Mouse (Mus musculus): ENCODE data around the gene Slc25a34.
A peak's percentile ranks its signal among the peaks of the same experiment; 100 is the strongest.

Slc25a34 gene

GRCm38 (mm10) chr4:141643118-141643855 lies 19.7 kb upstream of the Slc25a34 start:
- DNase-seq (ENCODE audit: low spot score): peak; percentile 93

- no peak for DNase-seq (ENCODE audit: low spot score)
Observed at GRCm38 (mm10) chr4:141641961-141642811, 18.6 kb upstream of the Slc25a34 start.

GRCm38 (mm10) chr4:141641353-141641771 lies 17.7 kb upstream of the Slc25a34 start:
- DNase-seq (ENCODE audit: low spot score): no peak

GRCm38 (mm10) chr4:141639474-141639873 lies 15.9 kb upstream of the Slc25a34 start:
- DNase-seq (ENCODE audit: low spot score): no peak

- no peak for DNase-seq (ENCODE audit: low spot score)
Observed at GRCm38 (mm10) chr4:141636693-141637092, 13.1 kb upstream of the Slc25a34 start.

GRCm38 (mm10) chr4:141635991-141636390 lies 12.4 kb upstream of the Slc25a34 start:
- no peak for DNase-seq (ENCODE audit: low spot score)

- DNase-seq (ENCODE audit: low spot score): no peak
Observed at GRCm38 (mm10) chr4:141632111-141632873, 8.7 kb upstream of the Slc25a34 start.

GRCm38 (mm10) chr4:141631250-141631649 lies 7.6 kb upstream of the Slc25a34 start:
- no peak for DNase-seq (ENCODE audit: low spot score)

- no peak for DNase-seq (ENCODE audit: low spot score)
Observed at GRCm38 (mm10) chr4:141630021-141630420, 6.4 kb upstream of the Slc25a34 start.

GRCm38 (mm10) chr4:141628661-141629060 lies 5.0 kb upstream of the Slc25a34 start:
- no peak for DNase-seq (ENCODE audit: low spot score)

GRCm38 (mm10) chr4:141627502-141627901 lies 3.9 kb upstream of the Slc25a34 start:
- DNase-seq (ENCODE audit: low spot score): no peak

- DNase-seq (ENCODE audit: low spot score): no peak
Observed at GRCm38 (mm10) chr4:141625774-141626550, 2.3 kb upstream of the Slc25a34 start.

- peak; percentile 50 for DNase-seq (ENCODE audit: low spot score)
Observed at GRCm38 (mm10) chr4:141624983-141625773, 1.6 kb upstream of the Slc25a34 start.

- no peak for DNase-seq (ENCODE audit: low spot score)
Observed at GRCm38 (mm10) chr4:141624134-141624533, 513 bp upstream of the Slc25a34 start.

- DNase-seq (ENCODE audit: low spot score): no peak
Observed at GRCm38 (mm10) chr4:141623037-141623436, 584 bp downstream of the Slc25a34 start.

- peak; percentile 57 for DNase-seq (ENCODE audit: low spot score)
Observed at GRCm38 (mm10) chr4:141622580-141622979, 1.0 kb downstream of the Slc25a34 start.

GRCm38 (mm10) chr4:141622091-141622490 lies 1.5 kb downstream of the Slc25a34 start:
- no peak for DNase-seq (ENCODE audit: low spot score)

GRCm38 (mm10) chr4:141621297-141621696 lies 2.3 kb downstream of the Slc25a34 start:
- DNase-seq (ENCODE audit: low spot score): no peak

GRCm38 (mm10) chr4:141619299-141619883 lies 4.2 kb downstream of the Slc25a34 start:
- no peak for DNase-seq (ENCODE audit: low spot score)

GRCm38 (mm10) chr4:141618565-141619243 lies 4.9 kb downstream of the Slc25a34 start, which contains the start of gene Tmem82:
Gene Tmem82 (minus strand): TSS chr4:141618633.
- peak; percentile 57 for DNase-seq (ENCODE audit: low spot score)

All from adipocyte (in vitro differentiated cells).